Mouse (Mus musculus): ENCODE measurements around the gene Ttll11. TPM values are rescaled to one million over a fixed set of nuclear protein-coding genes. Genes with fewer than 3 reads are reported as not detected.

Ttll11 gene
- polyA plus RNA-seq, 1 experiment from 2014 or later: 1.00 TPM

- H3K4me2 ChIP-seq (ENCODE audit: low read length): no peak overlapping the region
- ATAC-seq (ENCODE audit: insufficient number of reproducible peaks, insufficient read depth, low FRiP score, low read depth): no peak
- no peaks in the 10 kb centered on the region for H3K9me3 ChIP-seq (ENCODE audit: control insufficient read depth, low read length)
- H3K4me3 ChIP-seq (ENCODE audit: control insufficient read depth in 1 of 2, insufficient read depth in 1 of 2, low read depth in 1 of 2, low read length in 2 of 2): no peak overlapping the region
- no peaks in the 10 kb centered on the region for H3K27me3 ChIP-seq (ENCODE audit: control insufficient read depth, insufficient read depth, low read length)
- H3K4me1 ChIP-seq (ENCODE audit: control insufficient read depth in 2 of 2, insufficient read depth in 2 of 2, low read length in 2 of 2): peaks cover 12 to 15% of the 10 kb centered on the region in 2 experiments
- H3K9ac ChIP-seq (ENCODE audit: low read length): no peak overlapping the region
- no peaks in the 10 kb centered on the region for H3K36me3 ChIP-seq (ENCODE audit: control insufficient read depth, insufficient read depth, low read length)
- WGBS: 93% methylated on average over 3 of the region's 3 CpGs
- no peak overlapping the region for H3K27ac ChIP-seq (replicated peaks in 1 of 2; ENCODE audit: control insufficient read depth in 1 of 2, insufficient read depth in 1 of 2, low read depth in 2 of 2, low read length in 2 of 2)
These were observed 80.0 kb downstream of the Ttll11 start for GRCm38 (mm10) chr2:35899712-35900111.

GRCm38 (mm10) chr2:35899135-35899474 lies 80.6 kb downstream of the Ttll11 start:
- H3K9me3 ChIP-seq (ENCODE audit: control insufficient read depth, low read length): no peaks in the 10 kb centered on the region
- no peak overlapping the region for H3K27ac ChIP-seq (replicated peaks in 1 of 2; ENCODE audit: control insufficient read depth in 1 of 2, insufficient read depth in 1 of 2, low read depth in 2 of 2, low read length in 2 of 2)
- no peaks in the 10 kb centered on the region for H3K36me3 ChIP-seq (ENCODE audit: control insufficient read depth, insufficient read depth, low read length)
- peaks cover 12 to 15% of the 10 kb centered on the region in 2 experiments for H3K4me1 ChIP-seq (ENCODE audit: control insufficient read depth in 2 of 2, insufficient read depth in 2 of 2, low read length in 2 of 2)
- H3K4me2 ChIP-seq (ENCODE audit: low read length): no peak overlapping the region
- WGBS: 73% methylated on average over 4 of the region's 4 CpGs
- ATAC-seq (ENCODE audit: insufficient number of reproducible peaks, insufficient read depth, low FRiP score, low read depth): no peak
- no peak overlapping the region for H3K9ac ChIP-seq (ENCODE audit: low read length)
- H3K4me3 ChIP-seq (ENCODE audit: control insufficient read depth in 1 of 2, insufficient read depth in 1 of 2, low read depth in 1 of 2, low read length in 2 of 2): no peak overlapping the region
- H3K27me3 ChIP-seq (ENCODE audit: control insufficient read depth, insufficient read depth, low read length): no peaks in the 10 kb centered on the region

GRCm38 (mm10) chr2:35898425-35899134 lies 81.1 kb downstream of the Ttll11 start:
- H3K36me3 ChIP-seq (ENCODE audit: control insufficient read depth, insufficient read depth, low read length): no peaks in the 10 kb centered on the region
- 76% methylated on average over 6 of the region's 6 CpGs for WGBS
- H3K9me3 ChIP-seq (ENCODE audit: control insufficient read depth, low read length): no peaks in the 10 kb centered on the region
- H3K4me3 ChIP-seq (ENCODE audit: control insufficient read depth in 1 of 2, insufficient read depth in 1 of 2, low read depth in 1 of 2, low read length in 2 of 2): no peak overlapping the region
- peaks cover 12 to 15% of the 10 kb centered on the region in 2 experiments for H3K4me1 ChIP-seq (ENCODE audit: control insufficient read depth in 2 of 2, insufficient read depth in 2 of 2, low read length in 2 of 2)
- H3K27ac ChIP-seq (replicated peaks in 1 of 2; ENCODE audit: control insufficient read depth in 1 of 2, insufficient read depth in 1 of 2, low read depth in 2 of 2, low read length in 2 of 2): no peak overlapping the region
- H3K9ac ChIP-seq (ENCODE audit: low read length): no peak overlapping the region
- no peak overlapping the region for H3K4me2 ChIP-seq (ENCODE audit: low read length)
- no peaks in the 10 kb centered on the region for H3K27me3 ChIP-seq (ENCODE audit: control insufficient read depth, insufficient read depth, low read length)
- no peak for ATAC-seq (ENCODE audit: insufficient number of reproducible peaks, insufficient read depth, low FRiP score, low read depth)

GRCm38 (mm10) chr2:35897125-35897524 lies 82.6 kb downstream of the Ttll11 start:
- Histone ChIP-seq H3K9ac (ENCODE audit: low read length) (no peak overlapping the region), H3K36me3 (ENCODE audit: control insufficient read depth, insufficient read depth, low read length) (no peaks in the 10 kb centered on the region)
- ATAC-seq (ENCODE audit: insufficient number of reproducible peaks, insufficient read depth, low FRiP score, low read depth): no peak

GRCm38 (mm10) chr2:35894512-35894911 lies 85.2 kb downstream of the Ttll11 start:
- no peaks in the 10 kb centered on the region for H3K27me3 ChIP-seq (ENCODE audit: control insufficient read depth, insufficient read depth, low read length)
- no peak overlapping the region for H3K27ac ChIP-seq (replicated peaks in 1 of 2; ENCODE audit: control insufficient read depth in 1 of 2, insufficient read depth in 1 of 2, low read depth in 2 of 2, low read length in 2 of 2)
- peaks cover 6% of the 10 kb centered on the region in 2 experiments; a peak in 3 of 4 replicates for H3K4me1 ChIP-seq (ENCODE audit: control insufficient read depth in 2 of 2, insufficient read depth in 2 of 2, low read length in 2 of 2)
- no peak overlapping the region for H3K9ac ChIP-seq (ENCODE audit: low read length)
- H3K36me3 ChIP-seq (ENCODE audit: control insufficient read depth, insufficient read depth, low read length): no peaks in the 10 kb centered on the region
- no peak overlapping the region for H3K4me3 ChIP-seq (ENCODE audit: control insufficient read depth in 1 of 2, insufficient read depth in 1 of 2, low read depth in 1 of 2, low read length in 2 of 2)
- H3K9me3 ChIP-seq (ENCODE audit: control insufficient read depth, low read length): no peaks in the 10 kb centered on the region
- H3K4me2 ChIP-seq (ENCODE audit: low read length): no peak overlapping the region
- no peak for ATAC-seq (ENCODE audit: insufficient number of reproducible peaks, insufficient read depth, low FRiP score, low read depth)
- 50% methylated on average over 2 of the region's 2 CpGs for WGBS

More at GRCm38 (mm10) chr2:35897125-35897524, 82.6 kb downstream of the Ttll11 start:
- no peak overlapping the region for H3K27ac ChIP-seq (replicated peaks in 1 of 2; ENCODE audit: control insufficient read depth in 1 of 2, insufficient read depth in 1 of 2, low read depth in 2 of 2, low read length in 2 of 2)
- H3K4me1 ChIP-seq (ENCODE audit: control insufficient read depth in 2 of 2, insufficient read depth in 2 of 2, low read length in 2 of 2): peaks cover 12 to 15% of the 10 kb centered on the region in 2 experiments
- H3K27me3 ChIP-seq (ENCODE audit: control insufficient read depth, insufficient read depth, low read length): no peaks in the 10 kb centered on the region
- no peaks in the 10 kb centered on the region for H3K9me3 ChIP-seq (ENCODE audit: control insufficient read depth, low read length)
- no peak overlapping the region for H3K4me3 ChIP-seq (ENCODE audit: control insufficient read depth in 1 of 2, insufficient read depth in 1 of 2, low read depth in 1 of 2, low read length in 2 of 2)
- H3K4me2 ChIP-seq (ENCODE audit: low read length): no peak overlapping the region
- 62% methylated on average over 2 of the region's 2 CpGs for WGBS

GRCm38 (mm10) chr2:35890635-35891034 lies 89.1 kb downstream of the Ttll11 start:
- no peaks in the 10 kb centered on the region for H3K4me1 ChIP-seq (ENCODE audit: control insufficient read depth in 2 of 2, insufficient read depth in 2 of 2, low read length in 2 of 2)
- H3K4me3 ChIP-seq (ENCODE audit: control insufficient read depth in 1 of 2, insufficient read depth in 1 of 2, low read depth in 1 of 2, low read length in 2 of 2): no peak overlapping the region
- no peak for ATAC-seq (ENCODE audit: insufficient number of reproducible peaks, insufficient read depth, low FRiP score, low read depth)
- no peaks in the 10 kb centered on the region for H3K36me3 ChIP-seq (ENCODE audit: control insufficient read depth, insufficient read depth, low read length)
- no peak overlapping the region for H3K4me2 ChIP-seq (ENCODE audit: low read length)
- 91% methylated on average over 3 of the region's 3 CpGs for WGBS
- H3K27ac ChIP-seq (replicated peaks in 1 of 2; ENCODE audit: control insufficient read depth in 1 of 2, insufficient read depth in 1 of 2, low read depth in 2 of 2, low read length in 2 of 2): no peak overlapping the region
- no peak overlapping the region for H3K9ac ChIP-seq (ENCODE audit: low read length)
- H3K27me3 ChIP-seq (ENCODE audit: control insufficient read depth, insufficient read depth, low read length): no peaks in the 10 kb centered on the region
- no peaks in the 10 kb centered on the region for H3K9me3 ChIP-seq (ENCODE audit: control insufficient read depth, low read length)

- Histone ChIP-seq H3K4me3 (ENCODE audit: control insufficient read depth in 1 of 2, insufficient read depth in 1 of 2, low read depth in 1 of 2, low read length in 2 of 2) (no peak overlapping the region), H3K4me2 (ENCODE audit: low read length) (no peak overlapping the region), H3K36me3 (ENCODE audit: control insufficient read depth, insufficient read depth, low read length) (no peaks in the 10 kb centered on the region), H3K27me3 (ENCODE audit: control insufficient read depth, insufficient read depth, low read length) (no peaks in the 10 kb centered on the region), H3K9me3 (ENCODE audit: control insufficient read depth, low read length) (no peaks in the 10 kb centered on the region), H3K9ac (ENCODE audit: low read length) (no peak overlapping the region), H3K4me1 (ENCODE audit: control insufficient read depth in 2 of 2, insufficient read depth in 2 of 2, low read length in 2 of 2) (no peaks in the 10 kb centered on the region), H3K27ac (replicated peaks in 1 of 2; ENCODE audit: control insufficient read depth in 1 of 2, insufficient read depth in 1 of 2, low read depth in 2 of 2, low read length in 2 of 2) (no peak overlapping the region)
- WGBS: 77% methylated on average over 2 of the region's 2 CpGs
- ATAC-seq (ENCODE audit: insufficient number of reproducible peaks, insufficient read depth, low FRiP score, low read depth): no peak
These were observed 89.9 kb downstream of the Ttll11 start for GRCm38 (mm10) chr2:35889776-35890175.

GRCm38 (mm10) chr2:35884296-35884695 lies 95.4 kb downstream of the Ttll11 start:
- Histone ChIP-seq H3K36me3 (ENCODE audit: control insufficient read depth, insufficient read depth, low read length) (no peaks in the 10 kb centered on the region), H3K27me3 (ENCODE audit: control insufficient read depth, insufficient read depth, low read length) (peaks cover 3% of the 10 kb centered on the region; the same call in 1 of the 2 replicates), H3K4me1 (ENCODE audit: control insufficient read depth in 2 of 2, insufficient read depth in 2 of 2, low read length in 2 of 2) (peaks cover 12 to 16% of the 10 kb centered on the region in 2 experiments), H3K4me3 (ENCODE audit: control insufficient read depth in 1 of 2, insufficient read depth in 1 of 2, low read depth in 1 of 2, low read length in 2 of 2) (no peak overlapping the region), H3K27ac (replicated peaks in 1 of 2; ENCODE audit: control insufficient read depth in 1 of 2, insufficient read depth in 1 of 2, low read depth in 2 of 2, low read length in 2 of 2) (no peak overlapping the region), H3K9ac (ENCODE audit: low read length) (no peak overlapping the region), H3K4me2 (ENCODE audit: low read length) (no peak overlapping the region), H3K9me3 (ENCODE audit: control insufficient read depth, low read length) (no peaks in the 10 kb centered on the region)
- no peak for ATAC-seq (ENCODE audit: insufficient number of reproducible peaks, insufficient read depth, low FRiP score, low read depth)
- WGBS: 18% methylated on average over 7 of the region's 7 CpGs
